Mouse (Mus musculus): ENCODE data around the gene Glp2r. TPM values are rescaled to one million over a fixed set of nuclear protein-coding genes. Genes with fewer than 3 reads are reported as not detected.
A peak's percentile ranks its signal among the peaks of the same experiment; 100 is the strongest.

The Glp2r gene
- not detected in 2 replicates for total RNA-seq (2017)

DNA sequence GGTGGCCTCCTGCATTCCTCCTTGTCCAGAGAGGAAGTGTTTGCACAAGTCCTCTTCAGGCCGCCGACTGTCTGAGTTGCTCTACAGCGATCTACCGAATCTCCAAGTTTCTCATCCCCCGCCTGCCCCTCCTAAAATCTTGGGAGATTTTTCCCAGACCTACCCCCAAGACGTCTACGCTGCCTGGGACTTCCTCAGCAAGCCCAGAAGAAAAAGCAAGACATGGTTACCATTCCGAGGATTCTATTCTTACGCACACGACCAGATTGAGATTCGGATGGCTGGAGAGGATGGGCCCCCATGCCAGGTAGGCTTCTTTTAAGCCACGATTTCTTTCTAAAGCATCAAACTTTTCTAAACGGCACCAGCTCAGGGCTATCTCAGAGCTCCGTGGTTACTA lies at the start of gene Glp2r:
Glp2r (minus strand) TSS at position 101 of the 400 bp plus-strand sequence.
- no peak for ATAC-seq (replicated peaks in 1 of 2; ENCODE audit: insufficient read depth in 1 of 2, low FRiP score in 2 of 2, low TSS enrichment in 1 of 2, low read depth in 1 of 2, poor library complexity in 2 of 2, severe bottlenecking in 2 of 2)

- peak; percentile 74 to 78 for ATAC-seq (replicated peaks in 1 of 2; ENCODE audit: insufficient read depth in 1 of 2, low FRiP score in 2 of 2, low TSS enrichment in 1 of 2, low read depth in 1 of 2, poor library complexity in 2 of 2, severe bottlenecking in 2 of 2)
Observed at GRCm38 (mm10) chr11:67820221-67820620, 49.3 kb upstream of the Glp2r start.

DNA sequence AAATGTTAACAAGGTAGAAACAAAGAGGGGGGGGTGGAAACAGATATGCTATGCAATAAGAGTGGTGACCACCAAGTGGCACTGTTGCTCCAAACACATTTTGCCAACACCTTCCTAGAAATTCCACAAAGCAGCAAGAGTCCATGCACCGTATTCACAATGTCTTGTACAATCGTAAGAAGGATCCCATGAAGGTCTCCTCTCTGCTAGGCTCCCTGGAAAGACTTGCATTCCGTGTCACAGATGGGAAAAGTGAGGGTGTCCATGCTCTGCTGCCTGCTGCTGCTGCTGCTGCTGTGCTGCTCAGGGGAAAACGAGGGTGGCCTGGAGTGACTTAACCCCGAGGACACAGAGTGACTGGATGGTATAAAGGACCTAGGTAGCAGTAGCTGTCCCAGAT lies 48.7 kb upstream of the Glp2r start:
- ATAC-seq (replicated peaks in 1 of 2; ENCODE audit: insufficient read depth in 1 of 2, low FRiP score in 2 of 2, low TSS enrichment in 1 of 2, low read depth in 1 of 2, poor library complexity in 2 of 2, severe bottlenecking in 2 of 2) = peak in 1 of 2 experiments; percentile 56; a peak in 1 of 4 replicates

DNA sequence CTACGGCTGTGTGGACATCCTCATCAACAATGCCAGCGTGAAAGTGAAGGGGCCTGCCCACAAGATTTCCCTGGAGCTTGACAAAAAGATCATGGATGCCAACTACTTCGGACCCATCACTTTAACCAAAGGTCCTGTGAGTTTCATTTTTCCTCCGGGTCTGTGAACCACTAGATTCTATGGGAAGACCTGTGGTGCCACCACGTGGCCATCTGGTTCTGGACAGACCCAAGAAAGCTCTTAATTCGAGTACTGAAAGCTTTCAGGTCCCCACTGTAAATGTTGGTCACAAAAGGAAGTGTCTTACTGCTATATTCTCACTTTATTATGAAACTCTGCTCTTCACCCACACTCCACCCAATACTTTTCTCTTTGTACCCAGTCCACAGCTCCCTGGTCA lies 40.6 kb upstream of the Glp2r start:
- no peak for ATAC-seq (replicated peaks in 1 of 2; ENCODE audit: insufficient read depth in 1 of 2, low FRiP score in 2 of 2, low TSS enrichment in 1 of 2, low read depth in 1 of 2, poor library complexity in 2 of 2, severe bottlenecking in 2 of 2)

- no peak for ATAC-seq (replicated peaks in 1 of 2; ENCODE audit: insufficient read depth in 1 of 2, low FRiP score in 2 of 2, low TSS enrichment in 1 of 2, low read depth in 1 of 2, poor library complexity in 2 of 2, severe bottlenecking in 2 of 2)
Observed at GRCm38 (mm10) chr11:67808051-67808450, 37.1 kb upstream of the Glp2r start.

- no peak for ATAC-seq (replicated peaks in 1 of 2; ENCODE audit: insufficient read depth in 1 of 2, low FRiP score in 2 of 2, low TSS enrichment in 1 of 2, low read depth in 1 of 2, poor library complexity in 2 of 2, severe bottlenecking in 2 of 2)
Observed at GRCm38 (mm10) chr11:67806832-67807597, 36.1 kb upstream of the Glp2r start.

- no peak for ATAC-seq (replicated peaks in 1 of 2; ENCODE audit: insufficient read depth in 1 of 2, low FRiP score in 2 of 2, low TSS enrichment in 1 of 2, low read depth in 1 of 2, poor library complexity in 2 of 2, severe bottlenecking in 2 of 2)
Observed at GRCm38 (mm10) chr11:67805538-67805937, 34.6 kb upstream of the Glp2r start.

DNA sequence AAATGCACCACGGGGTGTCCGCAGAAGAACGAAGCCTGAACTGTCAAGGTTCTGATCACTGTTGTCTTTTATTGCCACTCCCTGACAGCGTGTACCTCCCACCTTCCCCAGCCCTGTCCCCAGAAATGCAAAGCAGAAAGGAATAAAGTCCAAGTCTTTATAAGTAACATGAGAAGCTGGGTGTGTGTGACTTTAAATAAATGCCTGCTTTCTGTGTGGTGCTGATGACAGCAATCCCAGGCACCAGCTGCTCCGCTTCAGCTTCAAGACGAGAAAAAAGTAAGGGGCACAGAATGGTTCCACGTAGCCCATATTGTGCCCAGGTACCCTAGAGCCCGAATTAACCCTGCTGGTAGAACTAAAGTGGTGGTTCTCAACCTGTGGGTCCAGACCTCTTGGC lies 30.2 kb upstream of the Glp2r start:
- ATAC-seq (replicated peaks in 1 of 2; ENCODE audit: insufficient read depth in 1 of 2, low FRiP score in 2 of 2, low TSS enrichment in 1 of 2, low read depth in 1 of 2, poor library complexity in 2 of 2, severe bottlenecking in 2 of 2) = no peak

GRCm38 (mm10) chr11:67800130-67800723 lies 29.3 kb upstream of the Glp2r start:
- ATAC-seq (replicated peaks in 1 of 2; ENCODE audit: insufficient read depth in 1 of 2, low FRiP score in 2 of 2, low TSS enrichment in 1 of 2, low read depth in 1 of 2, poor library complexity in 2 of 2, severe bottlenecking in 2 of 2) = peak in 1 of 2 experiments; percentile 2; a peak in 1 of 4 replicates

DNA sequence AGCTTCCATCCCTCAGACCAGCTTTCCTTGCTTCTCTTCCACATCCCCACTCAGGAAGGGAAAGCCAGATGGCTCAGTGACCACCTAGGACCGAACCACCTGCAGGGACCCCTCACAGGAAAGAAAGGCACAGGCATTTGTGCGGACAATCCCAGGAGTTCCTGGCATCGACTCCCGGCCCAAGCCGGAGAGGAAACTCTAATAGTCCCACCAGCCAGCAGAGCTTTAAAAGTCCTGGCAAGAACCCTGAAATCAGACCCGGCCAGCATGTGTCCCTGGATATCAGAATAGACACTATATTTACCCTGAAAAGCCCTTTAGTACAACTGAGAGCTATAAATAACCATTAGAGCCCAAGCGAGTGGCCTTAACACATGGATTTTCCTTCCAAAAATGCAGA lies 27.0 kb upstream of the Glp2r start, which contains the start of gene Dhrs7c:
Dhrs7c (plus strand) TSS at position 257 of the 400 bp plus-strand sequence.
- ATAC-seq (replicated peaks in 1 of 2; ENCODE audit: insufficient read depth in 1 of 2, low FRiP score in 2 of 2, low TSS enrichment in 1 of 2, low read depth in 1 of 2, poor library complexity in 2 of 2, severe bottlenecking in 2 of 2) = no peak

- ATAC-seq (replicated peaks in 1 of 2; ENCODE audit: insufficient read depth in 1 of 2, low FRiP score in 2 of 2, low TSS enrichment in 1 of 2, low read depth in 1 of 2, poor library complexity in 2 of 2, severe bottlenecking in 2 of 2) = no peak
Observed at GRCm38 (mm10) chr11:67790182-67790581, 19.2 kb upstream of the Glp2r start.

DNA sequence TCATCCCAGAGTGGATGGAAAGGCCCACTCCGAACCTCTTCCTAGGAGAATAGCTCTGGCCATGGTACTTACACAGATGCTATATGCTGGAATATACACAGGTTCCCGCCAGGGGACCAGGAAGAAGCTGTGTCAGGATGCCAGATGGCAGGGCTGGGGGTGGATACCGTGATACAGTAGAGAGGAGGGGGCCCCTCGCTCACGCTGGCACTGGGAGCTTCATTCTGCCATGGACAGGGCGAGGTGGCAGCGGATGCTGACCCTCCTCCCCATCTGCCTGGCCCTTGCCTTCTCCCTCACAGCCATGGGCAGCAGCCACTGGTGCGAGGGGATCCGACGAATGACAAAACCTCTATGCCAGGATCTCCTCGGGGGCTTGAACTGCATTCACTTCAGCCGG lies 3.4 kb upstream of the Glp2r start, which contains the start of gene Gsg1l2:
Gsg1l2 (plus strand) TSS at position 230 of the 400 bp plus-strand sequence.
- ATAC-seq (replicated peaks in 1 of 2; ENCODE audit: insufficient read depth in 1 of 2, low FRiP score in 2 of 2, low TSS enrichment in 1 of 2, low read depth in 1 of 2, poor library complexity in 2 of 2, severe bottlenecking in 2 of 2) = no peak

GRCm38 (mm10) chr11:67772577-67772976 lies 1.6 kb upstream of the Glp2r start:
- peak; percentile 17 to 59; a peak in 1 of 4 replicates for ATAC-seq (replicated peaks in 1 of 2; ENCODE audit: insufficient read depth in 1 of 2, low FRiP score in 2 of 2, low TSS enrichment in 1 of 2, low read depth in 1 of 2, poor library complexity in 2 of 2, severe bottlenecking in 2 of 2)

- ATAC-seq (replicated peaks in 1 of 2; ENCODE audit: insufficient read depth in 1 of 2, low FRiP score in 2 of 2, low TSS enrichment in 1 of 2, low read depth in 1 of 2, poor library complexity in 2 of 2, severe bottlenecking in 2 of 2) = no peak
Observed at GRCm38 (mm10) chr11:67771691-67772090, 738 bp upstream of the Glp2r start.

- no peak for ATAC-seq (replicated peaks in 1 of 2; ENCODE audit: insufficient read depth in 1 of 2, low FRiP score in 2 of 2, low TSS enrichment in 1 of 2, low read depth in 1 of 2, poor library complexity in 2 of 2, severe bottlenecking in 2 of 2)
Observed at GRCm38 (mm10) chr11:67757373-67758167, 13.4 kb downstream of the Glp2r start.

- ATAC-seq (replicated peaks in 1 of 2; ENCODE audit: insufficient read depth in 1 of 2, low FRiP score in 2 of 2, low TSS enrichment in 1 of 2, low read depth in 1 of 2, poor library complexity in 2 of 2, severe bottlenecking in 2 of 2) = no peak
Observed at GRCm38 (mm10) chr11:67756287-67756686, 14.7 kb downstream of the Glp2r start.

DNA sequence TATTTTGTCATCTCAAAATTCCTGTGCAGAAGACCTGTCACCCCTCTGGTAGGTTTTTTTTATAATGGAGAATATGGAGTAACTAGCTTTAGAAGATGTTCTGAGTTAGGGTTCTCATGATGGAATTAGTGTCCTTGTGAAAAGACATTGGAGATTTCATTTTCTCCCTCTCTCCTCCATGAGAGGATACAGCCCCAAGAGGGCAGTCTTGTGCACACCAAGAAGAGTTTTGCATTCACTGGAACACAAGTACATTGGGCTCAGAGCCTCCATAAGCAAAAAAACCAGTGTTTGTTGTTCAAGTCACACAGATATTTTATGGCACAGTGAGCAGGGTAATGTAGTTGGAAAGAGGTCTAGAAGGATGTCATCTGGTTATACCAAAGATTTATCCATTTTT lies 29.4 kb downstream of the Glp2r start:
- no peak for ATAC-seq (replicated peaks in 1 of 2; ENCODE audit: insufficient read depth in 1 of 2, low FRiP score in 2 of 2, low TSS enrichment in 1 of 2, low read depth in 1 of 2, poor library complexity in 2 of 2, severe bottlenecking in 2 of 2)
